ENCODE assay signal across 11 mouse cellular contexts in genomic region chr9:87633863-87634630, GRCm38 (mm10).
DNase-seq lines count a peak whose midpoint lies in the region; ATAC-seq and TF ChIP-seq lines count a peak whose summit lies in the region.
"Had no signal": no experiment of that assay in that cellular context is flagged by ENCODE, and none has a peak within 500 bp of the region (broad histone marks: within the 10 kb centered on the region; RNA-seq: fewer than 3 reads in every experiment).

No protein-coding gene starts in this region.

- 47% methylated on average over 5 of the region's 5 CpGs for WGBS in heart, embryonic 12.5 days
- 53% methylated on average over 5 of the region's 5 CpGs for WGBS in limb, embryonic 14.5 days
- 89% methylated on average over 5 of the region's 5 CpGs for WGBS in limb, embryonic 10.5 days
- WGBS in forebrain, postnatal 0 days, result 57% methylated on average over 5 of the region's 5 CpGs

- no peak for ATAC-seq in heart, embryonic 12.5 days (ENCODE audit: insufficient number of reproducible peaks, low FRiP score)
- no peak; the same call in 1 of the 2 replicates for ATAC-seq in limb, embryonic 14.5 days (ENCODE audit: low FRiP score, low read depth)
- ATAC-seq in forebrain, postnatal 0 days, result peak; percentile 62; the same call in 1 of the 2 replicates

- H3K9me3 ChIP-seq in heart, embryonic 12.5 days (replicated peaks), result no peaks in the 10 kb centered on the region
- no peaks in the 10 kb centered on the region for H3K9me3 ChIP-seq in limb, embryonic 14.5 days (ENCODE audit: control insufficient read depth, low read length)
- H3K9me3 ChIP-seq in limb, embryonic 10.5 days (replicated peaks), result no peaks in the 10 kb centered on the region
- no peaks in the 10 kb centered on the region for H3K9me3 ChIP-seq in forebrain, postnatal 0 days (ENCODE audit: low read length)
- H3K9me3 ChIP-seq: hindbrain, embryonic 12.5 days; kidney, embryonic 15.5 days; limb, embryonic 15.5 days had no signal

- H3K4me3 ChIP-seq in heart, embryonic 12.5 days, result no peak overlapping the region
- no peak overlapping the region for H3K4me3 ChIP-seq in limb, embryonic 14.5 days (replicated peaks; ENCODE audit: low read length)
- H3K4me3 ChIP-seq in limb, embryonic 10.5 days, result no peak overlapping the region
- no peak overlapping the region for H3K4me3 ChIP-seq in forebrain, postnatal 0 days (ENCODE audit: low read depth, low read length)
- H3K4me3 ChIP-seq: hindbrain, embryonic 12.5 days; kidney, embryonic 15.5 days; limb, embryonic 15.5 days had no signal

- no peaks in the 10 kb centered on the region for H3K36me3 ChIP-seq in heart, embryonic 12.5 days
- no peaks in the 10 kb centered on the region for H3K36me3 ChIP-seq in limb, embryonic 14.5 days (ENCODE audit: control insufficient read depth, insufficient read depth, low read length)
- no peaks in the 10 kb centered on the region for H3K36me3 ChIP-seq in limb, embryonic 10.5 days
- H3K36me3 ChIP-seq in forebrain, postnatal 0 days (ENCODE audit: insufficient read depth), result no peaks in the 10 kb centered on the region
- H3K36me3 ChIP-seq: hindbrain, embryonic 12.5 days; kidney, embryonic 15.5 days; limb, embryonic 15.5 days had no signal

- TF ChIP-seq POLR2A in limb, embryonic 14.5 days (IDR thresholded peaks at IDR 0.05; ENCODE audit: borderline replicate concordance, extremely low read depth, insufficient read depth, insufficient read length), result no peak

- no peaks in the 10 kb centered on the region for H3K27me3 ChIP-seq in heart, embryonic 12.5 days (replicated peaks)
- H3K27me3 ChIP-seq in limb, embryonic 14.5 days (ENCODE audit: control insufficient read depth, insufficient read depth, low read length), result no peaks in the 10 kb centered on the region
- no peaks in the 10 kb centered on the region for H3K27me3 ChIP-seq in limb, embryonic 10.5 days (ENCODE audit: low read depth, poor library complexity, severe bottlenecking)
- H3K27me3 ChIP-seq in forebrain, postnatal 0 days (ENCODE audit: insufficient read depth, low read length), result no peaks in the 10 kb centered on the region
- H3K27me3 ChIP-seq: hindbrain, embryonic 12.5 days; kidney, embryonic 15.5 days; limb, embryonic 15.5 days had no signal

- H3K4me2 ChIP-seq in heart, embryonic 12.5 days, result no peak overlapping the region
- no peak overlapping the region for H3K4me2 ChIP-seq in limb, embryonic 14.5 days (replicated peaks; ENCODE audit: low read depth, low read length, severe bottlenecking)
- no peak overlapping the region for H3K4me2 ChIP-seq in forebrain, postnatal 0 days (ENCODE audit: low read depth)
- H3K4me2 ChIP-seq: hindbrain, embryonic 12.5 days; kidney, embryonic 15.5 days; limb, embryonic 15.5 days had no signal

- peaks cover 7% of the 10 kb centered on the region; the same call in 1 of the 2 replicates for H3K4me1 ChIP-seq in heart, embryonic 12.5 days (replicated peaks)
- 0 out of 2 replicates have a peak, but pooled peaks cover 2% of the 10 kb centered on the region for H3K4me1 ChIP-seq in limb, embryonic 14.5 days (ENCODE audit: control insufficient read depth, insufficient read depth, low read length)
- no peaks in the 10 kb centered on the region for H3K4me1 ChIP-seq in limb, embryonic 10.5 days
- H3K4me1 ChIP-seq in forebrain, postnatal 0 days (ENCODE audit: insufficient read depth), result no peaks in the 10 kb centered on the region
- H3K4me1 ChIP-seq: hindbrain, embryonic 12.5 days; kidney, embryonic 15.5 days; limb, embryonic 15.5 days had no signal

- no peak for TF ChIP-seq CTCF in forebrain, postnatal 0 days (IDR thresholded peaks at IDR 0.05; ENCODE audit: low read depth)

- no peak overlapping the region for H3K27ac ChIP-seq in heart, embryonic 12.5 days (ENCODE audit: poor library complexity, severe bottlenecking)
- H3K27ac ChIP-seq in limb, embryonic 14.5 days (replicated peaks; ENCODE audit: low read depth, low read length), result no peak overlapping the region
- no peak overlapping the region for H3K27ac ChIP-seq in limb, embryonic 10.5 days
- H3K27ac ChIP-seq in forebrain, postnatal 0 days (ENCODE audit: low read depth, low read length), result no peak overlapping the region
- H3K27ac ChIP-seq: hindbrain, embryonic 12.5 days; kidney, embryonic 15.5 days; limb, embryonic 15.5 days had no signal

- no peak overlapping the region for H3K9ac ChIP-seq in heart, embryonic 12.5 days
- no peak overlapping the region for H3K9ac ChIP-seq in limb, embryonic 14.5 days (ENCODE audit: low read depth, low read length, severe bottlenecking)
- no peak overlapping the region for H3K9ac ChIP-seq in forebrain, postnatal 0 days
- H3K9ac ChIP-seq: hindbrain, embryonic 12.5 days; kidney, embryonic 15.5 days; limb, embryonic 15.5 days had no signal

- DNase-seq in heart, adult 8-10 months (ENCODE audit: low spot score), result peak; percentile 24
- DNase-seq in limb, embryonic 14.5 days (ENCODE audit: low spot score), result peak; percentile 82
- no peak for DNase-seq in limb, embryonic 10.5 days (ENCODE audit: low spot score)
- DNase-seq in forebrain, postnatal 0 days, result peak; percentile 38
- peak; percentile 39 for DNase-seq in skeletal muscle tissue, adult 2 months (ENCODE audit: low read depth, low spot score)
- DNase-seq in thymus, postnatal 14 days, result no peak
- DNase-seq: right cerebral cortex, adult 18-20 months had no signal

Comparison
In these comparisons a context has a peak if more than half of its experiments do, and no peak if none do; other contexts are left out.
1. DNase-seq: peak in heart, adult 8-10 months (single experiment), limb, embryonic 14.5 days (single experiment), forebrain, postnatal 0 days (single experiment) and skeletal muscle tissue, adult 2 months (single experiment); none in limb, embryonic 10.5 days (single experiment) and thymus, postnatal 14 days (single experiment).